ENCODE assay signal across 8 mouse cellular contexts in genomic region chr3:56183159-56184133, GRCm38 (mm10). TPM values are rescaled to one million over a fixed set of nuclear protein-coding genes. Genes with fewer than 3 reads are reported as not detected.
DNase-seq lines count a peak whose midpoint lies in the region; ATAC-seq lines count a peak whose summit lies in the region.

Gene Nbea (minus strand): TSS chr3:56183701.

- H3K4me1 ChIP-seq in intestine, embryonic 15.5 days (replicated peaks), result 0 out of 2 replicates have a peak, but pooled peaks cover 3% of the 10 kb centered on the region

- ATAC-seq in intestine, embryonic 15.5 days, result peak; percentile 92
- ATAC-seq in megakaryocyte progenitor cell, adult 5-6 weeks (replicated peaks; ENCODE audit: poor library complexity), result peak; percentile 61
- no peak for ATAC-seq in monocyte, adult 5-6 weeks (replicated peaks; ENCODE audit: insufficient number of reproducible peaks, low FRiP score, low TSS enrichment, poor library complexity, severe bottlenecking)

- H3K27ac ChIP-seq in intestine, embryonic 15.5 days, result peak within 1 kb of the TSS; percentile 93

- H3K27me3 ChIP-seq in intestine, embryonic 15.5 days (replicated peaks), result no peaks in the 10 kb centered on the region

- H3K4me3 ChIP-seq in intestine, embryonic 15.5 days (replicated peaks), result peak within 1 kb of the TSS; percentile 96

- no peaks in the 10 kb centered on the region for H3K36me3 ChIP-seq in intestine, embryonic 15.5 days

- intact Hi-C loops in gastrocnemius, postnatal 36 days (cut with DNase I), result no loop called here

- WGBS in intestine, embryonic 15.5 days, result under 1% methylated on average over 105 of the region's 131 CpGs

- H3K9ac ChIP-seq in intestine, embryonic 15.5 days, result peak within 1 kb of the TSS; percentile 82

- peak; percentile 93 for DNase-seq in adrenal gland, postnatal 25 days
- DNase-seq in embryo, embryonic 11 days, result peak; percentile 89
- DNase-seq in gastrocnemius, postnatal 36 days, result peak; percentile 74 to 77
- DNase-seq in left cerebral cortex, adult 9 months (ENCODE audit: low spot score in 2 of 2), result peak; percentile 55 to 85
- DNase-seq in right cerebral cortex, postnatal 4 days, result peak; percentile 95

- no peaks in the 10 kb centered on the region for H3K9me3 ChIP-seq in intestine, embryonic 15.5 days

- peak within 1 kb of the TSS; percentile 87 for H3K4me2 ChIP-seq in intestine, embryonic 15.5 days (replicated peaks)

RNA-seq across cellular contexts. Expression of gene Nbea, which starts in this region (rescaled TPM):
- 27.2 and 29.4 TPM in 2 replicates for total RNA-seq in adrenal gland, postnatal 25 days (2021)
- total RNA-seq in gastrocnemius, postnatal 36 days (2021), result 1 to 10 TPM; 4.4 to 4.7 TPM
- 8.5 and 8.7 TPM in 2 replicates for polyA plus RNA-seq in intestine, embryonic 15.5 days (2015; fragmentation: Nextera tagmentation; extraction: Ambion mirVana)
- 0.27 TPM in 1 of 2 replicates, not detected in the other for total RNA-seq in megakaryocyte progenitor cell, adult 5-6 weeks (2015)
- total RNA-seq in megakaryocyte progenitor cell, adult 5-6 weeks (2017), result under 0.01 and 0.84 TPM in 2 replicates
- 0.29 to 2.8 TPM (median 0.68 TPM) in 3 replicates for total RNA-seq in monocyte, adult 5-6 weeks (2017)

Comparison
In these comparisons a context has a peak if more than half of its experiments do, and no peak if none do; other contexts are left out.
1. Peak in ATAC-seq in megakaryocyte progenitor cell, adult 5-6 weeks; RNA of the gene not detected or under 1 TPM.